Mouse (Mus musculus) cerebellum, adult (tissue): Measurements from ENCODE around the gene Hsd3b5.
"Not testable (repeated sequence)": the region's sequence is repeated elsewhere in the genome, so short reads cannot be mapped to it uniquely, and the experiment has no call there.

ENCODE experiments used
- ATAC-seq: cut with Nextera tagmentation; 2 replicates; pipeline ENCODE4 v1.9.2; 2017; ENCODE audit warnings: mild to moderate bottlenecking, moderate library complexity, mixed read lengths; ENCODE audit not compliant: insufficient number of reproducible peaks, low FRiP score, low TSS enrichment

The Hsd3b5 gene

GRCm38 (mm10) chr3:98630152-98630551 is at the start of gene Hsd3b5:
Gene Hsd3b5, minus strand, starts transcription at chr3:98630252.
- ATAC-seq, result no peak

- ATAC-seq, result no peak
These were observed 5.1 kb upstream of the Hsd3b5 start for GRCm38 (mm10) chr3:98635145-98635544.

GRCm38 (mm10) chr3:98629633-98630032 is 419 bp downstream of the Hsd3b5 start:
- no peak for ATAC-seq

- ATAC-seq, result not testable (repeated sequence)
These were observed 13.3 kb downstream of the Hsd3b5 start for GRCm38 (mm10) chr3:98616786-98617185.

- ATAC-seq, result not testable (repeated sequence)
These were observed 13.8 kb downstream of the Hsd3b5 start for GRCm38 (mm10) chr3:98616244-98616643.

- ATAC-seq, result not testable (repeated sequence)
These were observed 15.6 kb downstream of the Hsd3b5 start for GRCm38 (mm10) chr3:98614406-98614927.

- ATAC-seq, result no peak
These were observed 16.1 kb downstream of the Hsd3b5 start for GRCm38 (mm10) chr3:98613963-98614362.

GRCm38 (mm10) chr3:98613540-98613939 is 16.5 kb downstream of the Hsd3b5 start:
- ATAC-seq, result not testable (repeated sequence)

GRCm38 (mm10) chr3:98588707-98589106 is 41.3 kb downstream of the Hsd3b5 start, which contains the start of gene Gm10681:
Gene Gm10681, minus strand, starts transcription at chr3:98588807.
- ATAC-seq, result no peak

- no peak for ATAC-seq
These were observed 42.3 kb downstream of the Hsd3b5 start for GRCm38 (mm10) chr3:98587721-98588120.

GRCm38 (mm10) chr3:98582622-98583021 is 47.4 kb downstream of the Hsd3b5 start:
- ATAC-seq, result not testable (repeated sequence)

GRCm38 (mm10) chr3:98582202-98582601 is 47.9 kb downstream of the Hsd3b5 start:
- not testable (repeated sequence) for ATAC-seq

GRCm38 (mm10) chr3:98581024-98581423 is 49.0 kb downstream of the Hsd3b5 start:
- ATAC-seq, result not testable (repeated sequence)
